Mouse (Mus musculus) fibroblast of lung, adult 2 months (primary cell): ENCODE measurements around the gene Tceal5.
"Not testable (repeated sequence)": the region's sequence is repeated elsewhere in the genome, so short reads cannot be mapped to it uniquely, and the experiment has no call there.

Experiments
- DNase-seq: peaks from one replicate; pipeline ENCODE4 v3.0.0-alpha.2; 2011; ENCODE audit warnings: low read depth

Tceal5 gene

DNA sequence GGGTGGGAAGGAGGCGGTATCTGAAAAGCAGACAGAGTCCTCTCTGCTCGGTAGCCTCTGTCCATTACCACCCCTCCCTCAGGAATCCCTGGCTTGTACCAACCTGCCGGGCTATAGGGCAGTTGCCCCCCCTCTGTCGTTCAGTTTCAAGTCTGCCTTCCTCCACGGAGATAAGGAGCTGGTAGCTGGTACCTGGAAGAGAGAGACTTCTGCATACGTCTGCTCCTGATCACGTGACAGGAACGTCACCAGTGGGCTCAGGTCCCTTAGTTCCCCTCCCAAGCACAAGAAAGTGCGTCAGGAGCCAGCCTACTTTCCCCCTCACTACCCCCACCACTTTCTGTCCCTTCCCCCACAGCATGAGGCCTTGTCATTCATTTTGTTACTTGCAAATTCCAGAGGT, at the start of gene Tceal5:
Gene Tceal5, minus strand, starts transcription at position 213 of the 403 bp plus-strand sequence.
- DNase-seq = no peak

DNA sequence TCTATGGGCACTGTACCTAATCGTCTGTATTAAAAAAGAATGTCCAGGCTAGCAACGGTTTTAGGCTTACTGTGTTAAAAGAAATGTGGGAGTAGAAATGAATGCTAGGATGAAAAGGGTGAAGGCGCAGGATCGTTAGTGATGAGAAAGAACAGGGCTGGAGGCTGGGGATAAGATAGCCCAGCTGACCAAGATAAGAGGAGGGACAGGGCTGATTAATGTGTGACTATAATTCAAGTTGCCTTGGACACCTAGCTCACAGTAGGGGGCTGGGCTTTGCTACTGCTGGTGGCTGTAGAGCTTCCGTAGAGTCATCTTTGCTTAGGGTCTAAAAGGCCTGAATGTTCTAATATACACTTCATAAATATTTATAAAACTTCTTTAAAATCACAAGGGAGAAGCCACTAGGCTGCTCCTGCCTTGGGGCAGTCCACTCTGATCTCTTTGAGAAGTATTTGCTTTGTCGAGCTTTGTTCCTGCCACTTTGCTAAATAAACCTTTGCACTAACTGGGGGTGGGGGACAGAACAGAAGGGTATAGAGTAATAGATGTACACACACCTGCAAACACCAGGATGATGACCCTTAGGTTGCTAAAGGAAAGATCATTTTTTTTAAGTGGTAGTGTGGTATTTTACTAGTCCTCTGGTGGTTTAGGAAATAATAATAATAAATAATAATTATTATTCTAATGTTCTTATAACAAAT, 48.5 kb upstream of the Tceal5 start:
- DNase-seq = no peak

GRCm38 (mm10) chrX:136249671-136250070, 46.0 kb upstream of the Tceal5 start:
- no peak for DNase-seq

- DNase-seq = no peak
Measured at GRCm38 (mm10) chrX:136248811-136249210, 45.1 kb upstream of the Tceal5 start.

DNA sequence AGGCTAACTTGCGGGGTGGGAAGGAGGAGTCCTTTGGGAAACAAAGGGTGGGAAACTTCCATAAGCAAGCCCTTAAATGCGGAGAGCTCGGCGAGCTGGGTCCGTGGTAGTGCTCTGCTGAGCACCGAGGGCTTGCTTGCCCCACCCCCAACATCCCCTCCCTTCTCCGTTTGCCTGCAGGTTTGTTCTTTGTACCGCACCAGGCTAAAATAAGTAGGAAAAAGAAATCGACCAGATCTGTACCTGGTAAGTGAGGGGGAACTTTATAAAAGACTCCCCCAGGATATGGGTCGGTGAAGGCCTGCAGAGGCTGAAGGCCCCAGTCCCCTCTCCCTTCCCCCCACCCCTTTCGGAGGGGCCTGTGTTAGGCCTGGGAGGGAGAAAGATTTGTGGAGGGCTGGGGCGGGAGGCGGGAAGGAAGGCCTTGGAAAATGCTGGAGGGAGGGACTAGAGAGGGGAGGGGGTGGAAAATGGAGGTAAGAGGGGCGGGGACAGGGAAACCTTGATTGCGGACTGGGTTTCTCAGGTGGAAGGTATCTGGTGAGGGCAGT, 41.9 kb upstream of the Tceal5 start:
- DNase-seq = no peak

GRCm38 (mm10) chrX:136244574-136245229, 41.0 kb upstream of the Tceal5 start, which contains the start of gene Tceal9:
Tceal9 (plus strand) TSS chrX:136245079.
- DNase-seq = peak; percentile 58

GRCm38 (mm10) chrX:136243181-136243580, 39.5 kb upstream of the Tceal5 start:
- DNase-seq = no peak

DNA sequence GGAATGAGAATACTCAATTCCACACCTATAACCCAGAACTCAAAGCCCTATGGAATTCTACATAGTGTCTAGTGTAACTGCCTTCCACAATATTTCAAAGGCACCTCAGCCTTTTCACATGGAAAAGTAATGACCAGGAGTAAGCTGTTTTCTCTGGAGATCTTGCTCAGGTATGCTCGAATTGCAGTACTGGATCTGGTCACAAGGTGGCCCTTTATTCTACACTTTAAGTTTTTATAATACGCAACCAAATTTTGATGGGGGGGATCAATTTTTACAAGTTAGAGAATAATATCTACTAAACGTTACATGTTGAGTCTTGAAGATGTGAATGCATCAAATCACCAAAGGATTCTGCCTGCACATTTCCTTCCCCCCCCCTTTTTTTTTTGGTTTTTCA, 34.4 kb upstream of the Tceal5 start:
- peak; percentile 7 for DNase-seq

DNA sequence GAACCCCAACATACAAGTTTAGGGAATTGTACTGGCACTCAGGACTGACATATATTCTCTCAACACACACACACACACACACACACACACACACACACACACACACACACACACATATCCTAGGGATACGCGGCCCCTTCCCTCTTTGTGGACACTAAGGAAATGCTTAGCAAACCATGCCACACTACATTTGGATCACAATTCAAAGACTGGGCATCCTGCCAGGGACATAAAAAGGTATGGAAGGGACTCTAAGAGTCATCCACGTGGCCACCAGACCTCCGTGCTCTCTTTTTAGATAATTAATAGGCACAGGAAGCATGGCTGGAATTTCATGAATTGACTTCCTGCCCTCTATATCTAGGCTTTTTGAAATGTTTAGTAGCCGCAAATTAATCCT, 24.1 kb upstream of the Tceal5 start:
- no peak for DNase-seq

DNA sequence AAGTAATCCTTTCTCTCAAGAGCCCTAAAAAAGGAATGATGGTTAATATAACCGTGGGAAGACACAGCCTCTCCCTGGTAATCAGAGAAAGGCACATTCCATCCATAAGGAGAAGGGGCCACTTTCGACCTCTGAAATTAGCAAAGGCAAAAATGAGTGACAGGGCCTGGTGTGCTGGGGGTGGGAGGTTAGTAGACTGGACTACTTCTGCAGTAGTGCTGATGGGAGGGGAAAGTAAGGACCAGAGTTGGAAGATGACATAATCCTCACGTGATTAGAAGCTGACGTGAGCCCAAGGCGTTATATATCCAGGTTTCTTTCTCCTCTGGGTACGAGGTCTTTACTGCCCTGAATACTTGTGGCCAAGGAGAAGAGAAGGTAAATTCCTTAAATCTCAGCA, 20.0 kb upstream of the Tceal5 start:
- no peak for DNase-seq

DNA sequence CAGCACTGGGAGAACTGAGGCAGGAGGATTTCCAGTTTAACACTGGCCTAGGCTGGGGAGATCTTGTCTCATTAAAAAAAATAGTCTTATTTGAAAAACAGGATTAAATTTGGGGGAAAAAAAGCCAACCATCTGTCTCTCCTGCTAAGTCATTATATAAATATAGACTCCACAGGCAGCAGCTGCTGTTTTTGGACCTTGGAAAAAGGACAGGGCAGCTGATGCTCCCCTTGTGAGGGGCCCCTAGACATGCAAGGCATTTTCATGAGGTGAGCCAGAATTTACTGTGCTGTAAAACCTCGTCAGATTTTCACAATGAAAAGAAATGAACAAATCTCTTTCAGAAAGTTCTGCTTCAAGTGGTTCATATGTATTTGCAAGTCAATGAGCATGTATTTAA, 12.6 kb upstream of the Tceal5 start:
- DNase-seq = no peak

DNA sequence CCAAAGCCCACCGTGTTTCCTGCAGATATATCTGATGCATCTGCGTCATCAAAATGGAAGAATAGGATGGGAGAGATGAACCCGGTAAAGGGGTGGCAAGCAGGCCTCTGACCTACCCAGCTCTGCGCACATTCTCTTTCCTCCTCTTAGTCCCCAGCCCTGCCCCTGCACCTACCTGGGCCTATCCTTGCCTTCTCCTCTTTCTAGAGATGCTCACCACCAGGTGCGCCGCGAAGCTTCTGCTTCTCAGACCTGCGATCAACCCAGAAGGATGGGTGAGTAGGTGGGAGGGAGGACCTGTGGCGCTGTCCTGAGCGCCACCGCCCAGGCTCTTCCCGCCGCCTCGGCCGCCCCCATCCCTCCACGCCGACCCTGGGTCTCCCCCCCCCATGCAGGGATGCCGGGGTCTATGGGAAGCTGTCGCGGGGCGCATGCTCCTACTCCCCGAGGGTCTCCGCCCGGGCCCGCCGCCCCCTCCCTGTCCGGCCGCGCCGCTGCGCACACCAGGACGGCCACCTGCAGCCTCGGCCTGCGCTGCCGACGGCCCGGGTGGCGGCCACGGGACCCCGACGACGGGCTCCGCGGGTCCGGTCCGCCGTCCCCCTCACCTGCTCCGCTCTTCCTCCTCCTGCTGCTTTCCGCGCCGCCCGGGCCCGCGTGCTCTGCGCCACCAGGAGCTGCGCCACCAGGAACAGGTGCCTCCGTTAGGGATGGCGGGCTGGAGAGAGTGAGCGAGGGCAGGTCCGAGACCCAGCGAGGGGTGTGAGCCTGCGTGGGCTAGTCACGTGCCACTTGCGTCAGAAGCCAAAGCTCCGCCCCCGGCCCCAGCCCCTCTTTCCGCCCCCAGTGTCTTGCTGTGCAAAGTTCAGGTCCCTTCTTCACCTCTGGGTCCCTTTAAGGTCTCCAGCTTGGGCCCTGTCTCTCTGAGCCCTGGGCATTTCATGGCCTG, 11.3 kb upstream of the Tceal5 start, which contains the start of the genes Tceal7 and Bex1:
Gene Tceal7, plus strand, starts transcription at position 51 of the 949 bp plus-strand sequence.
Gene Bex1, minus strand, starts transcription at position 785 of the 949 bp plus-strand sequence.
- DNase-seq = not testable (repeated sequence)

DNA sequence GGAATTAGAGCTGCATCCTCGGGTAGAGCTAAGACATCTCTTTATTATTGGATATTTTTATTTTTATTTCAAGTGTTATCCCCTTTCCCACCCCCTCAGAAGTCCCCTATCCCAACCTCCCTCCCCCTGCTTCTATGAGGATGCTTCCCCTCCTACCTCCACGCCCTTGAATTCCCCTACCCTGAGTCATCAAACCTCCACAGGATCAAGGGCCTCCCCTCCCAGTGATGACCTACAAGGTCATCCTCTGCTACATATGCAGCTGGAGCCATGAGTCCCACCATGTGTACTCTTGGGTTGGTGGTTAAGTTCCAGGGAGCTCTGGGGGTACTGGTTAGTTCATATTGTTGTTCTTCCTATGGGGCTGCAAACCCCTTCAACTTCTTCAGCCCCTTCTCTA, 9.7 kb upstream of the Tceal5 start:
- DNase-seq = no peak

- no peak for DNase-seq
Measured at GRCm38 (mm10) chrX:136204406-136204805, 730 bp upstream of the Tceal5 start.

- DNase-seq = no peak
Measured at GRCm38 (mm10) chrX:136203257-136203656, 419 bp downstream of the Tceal5 start.

- DNase-seq = no peak
Measured at GRCm38 (mm10) chrX:136196873-136197272, 6.8 kb downstream of the Tceal5 start.

GRCm38 (mm10) chrX:136195193-136195944, 8.3 kb downstream of the Tceal5 start:
- no peak for DNase-seq

DNA sequence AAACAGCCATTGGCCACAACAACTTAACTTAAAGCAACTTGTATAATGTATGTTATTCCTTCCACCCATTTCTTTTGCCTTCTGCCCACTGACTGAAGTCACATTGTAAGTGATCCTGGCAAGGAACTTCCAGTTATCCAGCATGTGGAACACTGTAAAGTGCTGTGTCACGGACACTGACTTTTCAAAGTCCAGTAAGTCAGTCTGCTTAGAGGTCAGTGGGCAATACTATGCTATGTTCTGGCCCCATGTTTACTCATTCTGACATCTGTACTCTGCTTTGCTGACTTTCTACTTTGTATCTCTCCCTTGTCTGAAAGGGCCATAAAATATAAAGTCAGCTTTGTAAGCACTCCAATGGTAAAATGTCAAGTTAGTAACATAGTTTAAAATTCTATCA, 20.6 kb downstream of the Tceal5 start:
- no peak for DNase-seq

GRCm38 (mm10) chrX:136180897-136181553, 22.7 kb downstream of the Tceal5 start:
- no peak for DNase-seq

DNA sequence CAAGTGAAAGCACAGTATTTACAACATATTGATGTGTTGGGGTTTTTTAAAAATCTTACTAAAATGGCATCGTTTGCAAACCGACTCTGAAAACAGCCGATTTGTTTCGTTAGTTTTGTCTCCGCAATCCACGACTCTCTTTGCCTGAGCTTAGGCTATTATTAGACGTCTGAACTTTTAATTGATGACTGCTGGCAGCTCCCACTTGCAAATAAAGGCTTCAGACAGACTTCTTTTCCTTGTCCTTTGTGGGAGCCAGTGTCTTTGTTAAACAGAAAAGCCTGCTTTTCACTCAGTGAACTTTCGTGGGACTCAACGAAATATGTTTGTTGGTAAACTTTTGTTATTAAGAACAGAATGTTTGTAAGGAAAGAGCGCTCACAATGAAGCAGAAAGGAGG, 30.9 kb downstream of the Tceal5 start:
- DNase-seq = no peak

DNA sequence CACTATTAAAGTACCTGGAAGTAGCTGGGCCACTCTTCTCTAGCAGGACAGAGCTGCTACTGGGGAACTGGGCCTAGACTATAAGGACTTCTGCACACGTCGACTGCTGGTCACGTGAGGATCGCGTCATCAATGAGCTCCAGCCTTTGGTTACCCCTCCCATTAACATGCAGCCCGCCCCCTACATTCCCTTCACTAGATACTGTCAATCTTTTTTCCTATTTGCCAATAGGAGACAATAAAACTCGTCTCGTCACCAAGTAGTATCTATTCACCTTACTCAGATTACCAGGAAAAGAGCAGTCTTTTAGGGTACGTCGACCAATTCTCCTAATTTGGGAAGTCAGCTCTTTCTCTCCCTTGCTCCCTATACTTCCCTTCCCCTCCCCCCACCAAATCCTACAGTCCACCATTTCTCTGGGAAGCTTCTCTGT, 31.5 kb downstream of the Tceal5 start, which contains the start of gene Tceal8:
Gene Tceal8, minus strand, starts transcription at position 225 of the 434 bp plus-strand sequence.
- peak; percentile 74 for DNase-seq
